Mouse (Mus musculus) heart, embryonic 14.5 days (tissue): ENCODE data around the gene Nrxn3. TPM values are rescaled to one million over a fixed set of nuclear protein-coding genes. Genes with fewer than 3 reads are reported as not detected.
A peak's percentile ranks its signal among the peaks of the same experiment; 100 is the strongest.

Experiments
- ATAC-seq: fragments of 200-750 bp; cut with Nextera tagmentation; 2 replicates; pipeline ENCODE4 v1.8.0; 2017; ENCODE audit warnings: low read depth, moderate TSS enrichment; ENCODE audit not compliant: insufficient number of reproducible peaks, insufficient read depth, low FRiP score
- H3K27ac ChIP-seq, 2 experiments: fragments of 200-500 bp in 1 of 2; fragments of 300-500 bp in 1 of 2; sonication (generic) in 1 of 2; replicated peaks in 1 of 2; 2 replicates each; pipeline ENCODE4 v1.5.1; 2012 to 2014; ENCODE audit warnings: low read depth in 2 of 2, low read length in 2 of 2, control low read depth in 1 of 2, mild to moderate bottlenecking in 1 of 2, mixed read lengths in 1 of 2; ENCODE audit not compliant: control insufficient read depth in 1 of 2, insufficient read depth in 1 of 2
- H3K27me3 ChIP-seq: fragments of 300-500 bp; sonication (generic); 2 replicates; pipeline ENCODE4 v1.6.1; 2014; ENCODE audit warnings: mild to moderate bottlenecking, low read length, control low read depth; ENCODE audit not compliant: control insufficient read depth, insufficient read depth
- H3K36me3 ChIP-seq: fragments of 300-500 bp; sonication (generic); 2 replicates; pipeline ENCODE4 v1.6.1; 2014; ENCODE audit warnings: mild to moderate bottlenecking, control low read depth, low read length, mixed read lengths; ENCODE audit not compliant: control insufficient read depth, insufficient read depth
- H3K4me1 ChIP-seq, 2 experiments: fragments of 200-500 bp in 1 of 2; fragments of 300-500 bp in 1 of 2; sonication (generic) in 1 of 2; 2 replicates each; pipeline ENCODE4 v1.6.1; 2012 to 2014; ENCODE audit warnings: low read length in 2 of 2, control low read depth in 1 of 2, mixed read lengths in 1 of 2; ENCODE audit not compliant: control insufficient read depth in 2 of 2, insufficient read depth in 2 of 2
- H3K4me2 ChIP-seq: fragments of 300-500 bp; sonication (generic); 2 replicates; pipeline ENCODE4 v1.6.1; 2014; ENCODE audit warnings: mild to moderate bottlenecking, low read length
- H3K4me3 ChIP-seq, 2 experiments: fragments of 200-500 bp in 1 of 2; fragments of 300-500 bp in 1 of 2; sonication (generic) in 1 of 2; 2 replicates each; pipeline ENCODE4 v1.5.1; 2012 to 2014; ENCODE audit warnings: low read length in 2 of 2, mild to moderate bottlenecking in 2 of 2, control low read depth in 1 of 2, low read depth in 1 of 2, moderate library complexity in 1 of 2; ENCODE audit not compliant: control insufficient read depth in 1 of 2, insufficient read depth in 1 of 2
- H3K9ac ChIP-seq: fragments of 300-500 bp; sonication (generic); 2 replicates; pipeline ENCODE4 v1.6.1; 2014; ENCODE audit warnings: mild to moderate bottlenecking, low read length
- H3K9me3 ChIP-seq: fragments of 300-500 bp; sonication (generic); 2 replicates; pipeline ENCODE4 v1.6.1; 2016; ENCODE audit warnings: low read length, control low read depth; ENCODE audit not compliant: control insufficient read depth
- WGBS: fragments of 180-500 bp; shearing (Covaris S2); extraction: QIAGEN DNeasy Blood & Tissue Kit; methylation state at CpG from one replicate; pipeline ENCODE4 v1.1.7; 2014; 5-methylcytosine and 5-hydroxymethylcytosine counted together
- polyA plus RNA-seq: library from polyadenylated mRNA; unstranded; fragments of >200 nt; fragmentation: Nextera tagmentation; extraction: Ambion mirVana; gene quantifications from 2 replicates; pipeline ENCODE4 v1.2.1, GENCODE M21; 2014

Nrxn3 gene
- polyA plus RNA-seq, 1 experiment from 2014 or later: 1.7 TPM

DNA sequence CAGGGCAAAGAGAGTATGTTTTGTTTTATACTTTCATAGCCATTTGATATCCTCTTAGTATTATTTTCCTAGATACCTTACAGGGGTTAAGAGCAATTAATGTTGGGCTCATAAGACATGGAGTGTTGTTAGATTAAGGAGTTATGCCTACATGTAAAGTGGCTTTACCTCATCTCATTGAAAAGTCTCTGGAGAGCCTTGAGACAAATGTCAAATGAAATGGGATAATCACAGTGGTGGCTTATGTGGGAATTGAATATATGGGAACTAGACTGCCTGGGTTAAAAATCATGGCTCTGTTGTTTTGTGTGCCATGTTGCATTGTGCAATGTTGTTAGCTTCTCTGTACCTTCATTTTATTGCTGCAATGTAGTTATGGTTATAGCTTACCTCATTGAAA is 327.0 kb downstream of the Nrxn3 start:
- no peaks in the 10 kb centered on the region for H3K36me3 ChIP-seq
- no peaks in the 10 kb centered on the region for H3K9me3 ChIP-seq
- H3K4me3 ChIP-seq: no peak overlapping the region
- H3K4me2 ChIP-seq: no peak overlapping the region
- H3K27ac ChIP-seq: no peak overlapping the region
- no peak for ATAC-seq
- H3K9ac ChIP-seq: no peak overlapping the region
- peaks cover 0 to 2% of the 10 kb centered on the region in 2 experiments; a peak in 2 of 4 replicates for H3K4me1 ChIP-seq
- H3K27me3 ChIP-seq: no peaks in the 10 kb centered on the region

DNA sequence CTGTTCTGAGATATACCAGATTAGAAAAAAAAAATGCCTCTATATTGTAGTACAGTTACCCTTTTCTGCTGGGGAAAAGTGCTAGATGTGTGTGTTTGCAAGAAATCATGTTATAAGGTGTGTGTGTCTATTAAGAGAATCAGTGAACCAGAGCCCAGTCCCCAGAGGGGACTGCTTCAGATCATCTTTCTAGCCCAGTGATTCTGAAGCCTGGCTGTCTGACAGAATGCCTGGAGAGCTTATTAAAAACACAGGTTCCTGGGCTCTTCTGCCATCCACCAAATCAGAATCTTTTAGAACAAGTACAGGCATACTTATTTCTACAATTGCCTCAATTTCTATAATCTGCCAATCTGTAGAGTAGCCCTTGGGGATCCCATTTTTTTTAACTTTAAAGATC is 349.8 kb downstream of the Nrxn3 start:
- no peak for ATAC-seq

DNA sequence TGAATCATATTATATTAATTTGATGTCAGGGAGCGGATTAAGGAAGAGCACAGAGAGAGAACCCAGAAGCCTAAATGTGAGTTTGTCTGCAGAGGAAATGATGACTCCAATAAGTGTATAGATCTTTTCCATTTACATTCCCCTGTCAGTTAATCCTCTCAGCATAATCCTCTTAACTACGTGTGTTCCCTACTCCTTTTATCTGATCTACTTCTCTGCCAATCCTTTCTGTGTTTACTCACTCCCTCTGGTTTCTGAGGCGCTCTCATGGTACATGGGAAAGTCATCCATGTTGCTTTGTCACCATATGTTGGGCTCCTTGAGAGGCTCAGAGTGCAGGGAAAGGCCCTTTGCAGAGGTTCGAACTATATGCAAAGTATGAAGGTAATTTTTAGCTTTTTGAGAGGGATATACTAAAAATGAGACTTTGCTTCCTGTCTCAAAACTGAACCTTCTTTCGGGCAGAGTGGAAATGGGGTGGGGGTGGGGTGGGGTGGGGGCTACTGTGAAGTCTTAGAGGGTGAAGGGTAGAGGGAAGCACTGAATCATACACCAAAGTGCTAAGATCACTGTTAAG is 350.6 kb downstream of the Nrxn3 start:
- Histone ChIP-seq H3K9me3 (no peaks in the 10 kb centered on the region), H3K9ac (no peak overlapping the region), H3K4me1 (no peaks in the 10 kb centered on the region), H3K4me3 (no peak overlapping the region), H3K36me3 (no peaks in the 10 kb centered on the region), H3K27ac (no peak overlapping the region), H3K4me2 (no peak overlapping the region), H3K27me3 (no peaks in the 10 kb centered on the region)
- no peak for ATAC-seq
- WGBS: 59% methylated on average over 5 of the region's 5 CpGs

More for the DNA sequence above, 349.8 kb downstream of the Nrxn3 start:
- Histone ChIP-seq H3K27ac (no peak overlapping the region), H3K4me1 (no peaks in the 10 kb centered on the region), H3K9ac (no peak overlapping the region), H3K4me2 (no peak overlapping the region), H3K27me3 (no peaks in the 10 kb centered on the region), H3K9me3 (no peaks in the 10 kb centered on the region), H3K4me3 (no peak overlapping the region), H3K36me3 (no peaks in the 10 kb centered on the region)

DNA sequence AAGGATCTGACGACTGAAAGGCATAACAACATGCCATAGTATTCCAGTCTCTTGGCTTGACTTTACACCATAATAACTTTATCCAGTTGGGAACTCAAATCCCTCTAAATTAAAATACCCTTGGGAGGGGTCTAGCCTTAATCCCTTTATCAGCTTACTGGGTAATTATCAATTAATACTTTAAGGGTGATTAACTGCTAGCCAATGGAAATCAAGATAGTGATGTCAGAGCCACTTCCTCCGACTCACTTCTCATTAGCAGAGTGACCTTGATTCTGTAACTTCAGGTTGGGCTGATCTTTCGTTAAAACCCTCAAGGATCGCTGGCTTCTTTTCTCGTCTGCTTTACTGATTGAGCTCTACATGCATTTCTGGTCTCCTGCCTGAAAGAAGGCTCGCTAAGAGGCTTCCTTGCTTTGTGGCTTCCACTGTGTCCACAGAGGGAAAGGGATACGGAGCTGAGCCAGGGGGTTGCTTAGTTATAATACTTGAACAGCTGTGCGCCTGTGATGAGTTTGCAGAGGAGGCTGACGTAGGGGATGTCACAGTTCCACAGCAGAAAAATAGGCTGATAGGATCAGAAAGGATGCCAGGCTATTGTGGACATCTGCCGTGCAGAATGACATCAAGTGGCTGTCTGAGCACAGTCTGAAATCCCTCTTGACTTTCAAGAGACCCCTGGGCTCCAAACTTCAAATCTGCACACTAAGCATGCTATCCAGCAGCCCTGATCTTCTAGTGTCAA is 352.0 kb downstream of the Nrxn3 start:
- no peaks in the 10 kb centered on the region for H3K9me3 ChIP-seq
- ATAC-seq: no peak

DNA sequence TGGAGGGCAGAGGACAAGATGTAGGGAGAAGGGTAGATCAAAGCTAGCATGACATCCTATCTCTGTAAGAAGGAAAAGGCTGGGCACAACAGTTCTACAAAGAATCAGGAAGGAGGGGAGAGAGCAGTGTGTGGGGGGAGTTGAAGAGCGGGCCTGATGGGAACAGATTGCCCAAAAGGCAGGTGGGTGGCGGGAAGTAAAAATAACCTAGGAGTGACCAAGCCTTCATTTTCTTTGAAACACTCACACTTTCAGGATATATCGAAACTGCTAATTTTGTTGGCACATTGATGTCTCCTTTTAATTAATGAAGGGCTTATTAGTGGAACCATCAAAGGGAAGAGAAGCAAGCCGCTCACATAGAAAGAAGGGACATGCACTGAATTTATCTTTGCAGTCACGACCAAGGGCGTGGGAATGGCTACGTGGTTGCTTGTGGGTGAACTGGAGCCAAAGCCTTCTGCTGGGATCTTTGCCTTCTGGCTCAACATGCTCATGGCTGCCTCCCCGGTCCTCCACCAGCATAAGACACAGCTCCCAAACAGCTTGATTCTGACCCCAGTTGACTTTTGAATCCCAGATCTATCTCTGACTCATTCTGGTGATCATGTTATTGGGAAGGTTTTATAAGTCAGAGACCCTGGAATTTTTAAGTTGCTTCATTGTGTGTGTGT is 371.3 kb downstream of the Nrxn3 start:
- ATAC-seq: no peak
- no peaks in the 10 kb centered on the region for H3K36me3 ChIP-seq
- no peaks in the 10 kb centered on the region for H3K27me3 ChIP-seq
- no peak overlapping the region for H3K9ac ChIP-seq
- H3K4me2 ChIP-seq: no peak overlapping the region
- no peak overlapping the region for H3K27ac ChIP-seq
- H3K9me3 ChIP-seq: no peaks in the 10 kb centered on the region
- 76% methylated on average over 8 of the region's 8 CpGs for WGBS
- no peaks in the 10 kb centered on the region for H3K4me1 ChIP-seq
- no peak overlapping the region for H3K4me3 ChIP-seq

More for the DNA sequence above, 352.0 kb downstream of the Nrxn3 start:
- Histone ChIP-seq H3K4me3 (no peak overlapping the region), H3K4me1 (no peaks in the 10 kb centered on the region), H3K36me3 (no peaks in the 10 kb centered on the region), H3K27me3 (no peaks in the 10 kb centered on the region), H3K9ac (no peak overlapping the region), H3K4me2 (no peak overlapping the region), H3K27ac (no peak overlapping the region)
- WGBS: 37% methylated on average over 10 of the region's 10 CpGs

DNA sequence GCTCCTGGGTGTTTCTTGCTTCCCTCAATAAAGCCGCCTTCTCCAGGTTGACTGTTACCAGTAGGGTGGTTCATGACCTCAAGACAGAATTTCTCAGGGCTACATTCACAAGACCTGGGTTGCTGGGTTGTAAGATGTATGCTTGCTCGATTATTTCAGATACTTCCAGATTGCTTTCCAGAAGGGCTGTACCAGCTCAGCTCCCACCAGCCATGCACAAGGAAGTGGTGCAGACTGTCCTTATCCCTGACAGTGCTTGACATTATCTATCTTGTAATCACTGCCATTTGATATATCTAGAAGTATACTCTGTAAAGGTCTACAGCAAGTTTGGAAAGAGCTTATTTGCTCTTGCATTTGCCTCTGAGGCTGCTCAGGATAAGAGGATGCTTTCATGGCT is 374.9 kb downstream of the Nrxn3 start:
- Histone ChIP-seq H3K9me3 (no peaks in the 10 kb centered on the region), H3K27me3 (no peaks in the 10 kb centered on the region), H3K36me3 (no peaks in the 10 kb centered on the region), H3K4me3 (no peak overlapping the region), H3K27ac (no peak overlapping the region), H3K4me2 (no peak overlapping the region), H3K4me1 (no peaks in the 10 kb centered on the region), H3K9ac (no peak overlapping the region)
- no peak for ATAC-seq
- 80% methylated on average over 2 of the region's 2 CpGs for WGBS

DNA sequence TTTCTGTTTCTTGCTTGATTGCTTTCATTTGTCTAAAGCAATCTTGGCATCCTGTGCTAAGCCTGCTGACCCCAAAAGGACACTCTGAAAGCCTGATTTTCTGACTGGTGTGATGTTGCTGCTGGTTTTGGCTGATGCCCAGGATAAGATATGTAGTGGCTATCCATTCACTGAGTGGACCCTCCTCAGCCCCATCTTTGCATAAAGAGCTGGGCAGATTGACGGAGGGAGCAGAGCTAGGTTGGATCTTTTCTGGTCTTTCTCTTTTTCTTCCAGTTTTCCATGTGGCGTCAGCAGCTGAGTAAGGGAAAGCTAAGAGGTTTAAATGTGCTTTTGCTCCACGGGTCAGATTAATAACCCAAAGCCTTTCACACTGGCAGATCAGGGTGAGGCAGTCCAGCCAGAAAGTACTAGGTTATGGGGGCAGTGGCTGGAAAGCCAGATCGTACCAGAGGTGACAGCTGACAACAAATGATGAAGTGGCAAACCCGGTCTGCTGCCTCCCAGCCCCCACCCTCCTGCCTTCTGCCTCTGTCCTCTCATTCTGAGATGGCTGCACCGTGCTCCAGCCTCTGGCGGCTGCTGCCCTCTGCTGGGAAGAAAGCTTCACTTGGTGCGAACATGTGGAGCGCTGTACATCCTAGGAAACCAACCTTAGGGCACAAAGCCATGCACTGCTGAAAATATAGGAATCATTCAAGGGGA is 383.5 kb downstream of the Nrxn3 start:
- Histone ChIP-seq H3K36me3 (no peaks in the 10 kb centered on the region), H3K4me1 (no peaks in the 10 kb centered on the region; a peak in 1 of 4 replicates), H3K27ac (no peak overlapping the region), H3K4me2 (peak overlapping the region; percentile 39), H3K9me3 (no peaks in the 10 kb centered on the region), H3K4me3 (no peak overlapping the region), H3K9ac (no peak overlapping the region), H3K27me3 (no peaks in the 10 kb centered on the region)
- WGBS: 12% methylated on average over 9 of the region's 9 CpGs
- 0 out of 2 replicates have a peak, but pooled peaks have one; percentile 21 for ATAC-seq
